Mouse (Mus musculus): ENCODE results near the gene Spg20.

GRCm38 (mm10) chr3:55146441-55146840 lies 34.5 kb downstream of the Spg20 start:
- TF ChIP-seq MYC (IDR thresholded peaks at IDR 0.05; ENCODE audit: low read depth, low read length) (no peak), GATA1 (IDR thresholded peaks at IDR 0.05; ENCODE audit: low read depth, low read length) (no peak), USF2 (IDR thresholded peaks at IDR 0.05; ENCODE audit: borderline replicate concordance in 1 of 2, insufficient read depth in 1 of 2, low read depth in 1 of 2, low read length in 2 of 2) (no peak), CTCF (IDR thresholded peaks at IDR 0.05 in 2 of 3, conservative IDR thresholded peaks at IDR 0.05 in 1 of 3; ENCODE audit: control insufficient read depth in 1 of 3, insufficient read depth in 1 of 3, low read depth in 2 of 3, low read length in 3 of 3, poor library complexity in 1 of 3, severe bottlenecking in 1 of 3) (no peak), POLR2A (IDR thresholded peaks at IDR 0.05; ENCODE audit: control insufficient read depth in 1 of 2, insufficient read depth in 1 of 2, low read depth in 1 of 2, low read length in 2 of 2, poor library complexity in 1 of 2) (no peak)
